ENCODE assay signal across 14 mouse cellular contexts in genomic region chr2:102987708-102988010, GRCm38 (mm10).
DNase-seq lines count a peak whose midpoint lies in the region; ATAC-seq and TF ChIP-seq lines count a peak whose summit lies in the region.
"Had no signal": no experiment of that assay in that cellular context is flagged by ENCODE, and none has a peak within 500 bp of the region (broad histone marks: within the 10 kb centered on the region; RNA-seq: fewer than 3 reads in every experiment).

No protein-coding gene starts in this region.

- no peaks in the 10 kb centered on the region for H3K36me3 ChIP-seq in embryonic facial prominence, embryonic 13.5 days
- no peaks in the 10 kb centered on the region for H3K36me3 ChIP-seq in embryonic facial prominence, embryonic 10.5 days (replicated peaks)
- H3K36me3 ChIP-seq: heart, embryonic 10.5 days; hindbrain, embryonic 13.5 days had no signal

- ATAC-seq in embryonic facial prominence, embryonic 13.5 days (ENCODE audit: insufficient number of reproducible peaks, insufficient read depth, low FRiP score, low TSS enrichment, low read depth), result no peak
- ATAC-seq: forebrain, embryonic 13.5 days; forebrain, postnatal 0 days; hindbrain, postnatal 0 days had no signal

- H3K4me2 ChIP-seq in embryonic facial prominence, embryonic 13.5 days, result no peak overlapping the region
- H3K4me2 ChIP-seq: forebrain, embryonic 13.5 days; hindbrain, embryonic 13.5 days had no signal

- H3K4me1 ChIP-seq in embryonic facial prominence, embryonic 13.5 days, result 0 out of 2 replicates have a peak, but pooled peaks cover 3% of the 10 kb centered on the region
- no peaks in the 10 kb centered on the region for H3K4me1 ChIP-seq in embryonic facial prominence, embryonic 10.5 days
- peaks cover 6% of the 10 kb centered on the region; the same call in 1 of the 2 replicates for H3K4me1 ChIP-seq in embryonic fibroblast, embryonic 13.5 days (ENCODE audit: control insufficient read depth, insufficient read depth, low read length)
- H3K4me1 ChIP-seq in cerebellum, adult 2 months (ENCODE audit: control insufficient read depth, insufficient read depth, low read length), result no peaks in the 10 kb centered on the region
- H3K4me1 ChIP-seq: forebrain, embryonic 13.5 days; heart, embryonic 10.5 days; hindbrain, embryonic 13.5 days had no signal

- no peaks in the 10 kb centered on the region for H3K9me3 ChIP-seq in embryonic facial prominence, embryonic 13.5 days
- H3K9me3 ChIP-seq in embryonic facial prominence, embryonic 10.5 days, result no peaks in the 10 kb centered on the region
- H3K9me3 ChIP-seq: forebrain, embryonic 13.5 days; heart, embryonic 10.5 days; hindbrain, embryonic 13.5 days had no signal

- no peak for DNase-seq in embryonic facial prominence, embryonic 10.5 days (ENCODE audit: low spot score)
- peak; percentile 20 to 59 for DNase-seq in adrenal gland, postnatal 36 days
- DNase-seq in right cerebral cortex, adult 18-20 months, result no peak
- no peak for DNase-seq in cerebellum, adult 2 months
- DNase-seq: cerebellum, adult 18-20 months; forebrain, postnatal 0 days; gastrocnemius, postnatal 25 days; kidney, adult 18-20 months had no signal

- no peak overlapping the region for H3K4me3 ChIP-seq in embryonic facial prominence, embryonic 13.5 days
- no peak overlapping the region for H3K4me3 ChIP-seq in embryonic facial prominence, embryonic 10.5 days
- no peak overlapping the region for H3K4me3 ChIP-seq in embryonic fibroblast, embryonic 13.5 days (ENCODE audit: insufficient read depth, low read length)
- H3K4me3 ChIP-seq in cerebellum, adult 2 months (replicated peaks; ENCODE audit: insufficient read depth, low read depth, low read length), result no peak overlapping the region
- H3K4me3 ChIP-seq: forebrain, embryonic 13.5 days; heart, embryonic 10.5 days; hindbrain, embryonic 13.5 days had no signal

- TF ChIP-seq CTCF in embryonic fibroblast, embryonic 13.5 days (IDR thresholded peaks at IDR 0.05; ENCODE audit: borderline replicate concordance, insufficient read depth, low read length), result no peak
- TF ChIP-seq CTCF in cerebellum, adult 2 months (IDR thresholded peaks at IDR 0.05; ENCODE audit: borderline replicate concordance, insufficient read depth, low read depth, low read length), result no peak

- H3K9ac ChIP-seq in embryonic facial prominence, embryonic 13.5 days, result no peak overlapping the region
- H3K9ac ChIP-seq: forebrain, embryonic 13.5 days; forebrain, postnatal 0 days; hindbrain, embryonic 13.5 days had no signal

- H3K27me3 ChIP-seq in embryonic facial prominence, embryonic 13.5 days, result no peaks in the 10 kb centered on the region
- no peaks in the 10 kb centered on the region for H3K27me3 ChIP-seq in embryonic facial prominence, embryonic 10.5 days (replicated peaks; ENCODE audit: low read depth, poor library complexity, severe bottlenecking)
- no peaks in the 10 kb centered on the region for H3K27me3 ChIP-seq in cerebellum, adult 2 months (ENCODE audit: control insufficient read depth, insufficient read depth, low read length)
- H3K27me3 ChIP-seq: forebrain, embryonic 13.5 days; hindbrain, embryonic 13.5 days had no signal

- WGBS in embryonic facial prominence, embryonic 13.5 days, result 87% methylated on average over 4 of the region's 4 CpGs
- 91% methylated on average over 4 of the region's 4 CpGs for WGBS in embryonic facial prominence, embryonic 10.5 days
- 95% methylated on average over 4 of the region's 4 CpGs for WGBS in cerebellum, adult 2 months

- no peak for TF ChIP-seq POLR2A in embryonic fibroblast, embryonic 13.5 days (IDR thresholded peaks at IDR 0.05; ENCODE audit: low read depth, low read length)
- no peak for TF ChIP-seq POLR2A in cerebellum, adult 2 months (IDR thresholded peaks at IDR 0.05; ENCODE audit: borderline replicate concordance, insufficient read depth, low read length)

- peak overlapping the region; percentile 60 for H3K27ac ChIP-seq in embryonic facial prominence, embryonic 13.5 days
- H3K27ac ChIP-seq in embryonic facial prominence, embryonic 10.5 days (replicated peaks), result no peak overlapping the region
- peak overlapping the region; percentile 47; the same call in 1 of the 2 replicates for H3K27ac ChIP-seq in embryonic fibroblast, embryonic 13.5 days (ENCODE audit: insufficient read depth, low read length)
- no peak overlapping the region for H3K27ac ChIP-seq in cerebellum, adult 2 months (ENCODE audit: insufficient read depth, low read length)
- H3K27ac ChIP-seq: forebrain, embryonic 13.5 days; heart, embryonic 10.5 days; hindbrain, embryonic 13.5 days; hindbrain, postnatal 0 days had no signal

Comparison
In these comparisons a context has a peak if more than half of its experiments do, and no peak if none do; other contexts are left out.
1. H3K27ac ChIP-seq: peak in embryonic facial prominence, embryonic 13.5 days (single experiment) and embryonic fibroblast, embryonic 13.5 days (single experiment); none in embryonic facial prominence, embryonic 10.5 days (single experiment) and cerebellum, adult 2 months (single experiment).
2. DNase-seq: peak in adrenal gland, postnatal 36 days (2 of 2); none in embryonic facial prominence, embryonic 10.5 days (single experiment), right cerebral cortex, adult 18-20 months (single experiment) and cerebellum, adult 2 months (0 of 2).